Mouse (Mus musculus) limb, embryonic 11.5 days (tissue): Measurements from ENCODE around the gene Enpp5. TPM values are rescaled to one million over a fixed set of nuclear protein-coding genes. Genes with fewer than 3 reads are reported as not detected.

ENCODE experiments used
- ATAC-seq: fragments of 200-750 bp; cut with Nextera tagmentation; 2 replicates; pipeline ENCODE4 v1.8.0; 2017; ENCODE audit warnings: low read depth; ENCODE audit not compliant: insufficient number of reproducible peaks, low FRiP score, low TSS enrichment
- DNase-seq: peaks from one replicate; pipeline ENCODE4 v3.0.0-alpha.2; 2015; ENCODE audit warnings: low spot score
- H3K27ac ChIP-seq: fragments of 300-500 bp; sonication (generic); replicated peaks from 2 replicates; pipeline ENCODE4 v1.5.1; 2014; ENCODE audit warnings: low read depth, mild to moderate bottlenecking, low read length
- H3K27me3 ChIP-seq: fragments of 300-500 bp; sonication (generic); 2 replicates; pipeline ENCODE4 v1.6.1; 2014; ENCODE audit warnings: mild to moderate bottlenecking, low read length, mixed read lengths; ENCODE audit not compliant: control insufficient read depth, insufficient read depth
- H3K36me3 ChIP-seq: fragments of 300-500 bp; sonication (generic); 2 replicates; pipeline ENCODE4 v1.6.1; 2014; ENCODE audit warnings: mild to moderate bottlenecking, low read length, moderate library complexity, mixed read lengths; ENCODE audit not compliant: control insufficient read depth, insufficient read depth
- H3K4me1 ChIP-seq: fragments of 300-500 bp; sonication (generic); 2 replicates; pipeline ENCODE4 v1.6.1; 2014; ENCODE audit warnings: low read length, mixed read lengths; ENCODE audit not compliant: control insufficient read depth, insufficient read depth
- H3K4me2 ChIP-seq: fragments of 300-500 bp; sonication (generic); 2 replicates; pipeline ENCODE4 v1.6.1; 2014; ENCODE audit warnings: low read depth, mild to moderate bottlenecking, moderate library complexity; ENCODE audit not compliant: severe bottlenecking
- H3K4me3 ChIP-seq: fragments of 300-500 bp; sonication (generic); 2 replicates; pipeline ENCODE4 v1.5.1; 2014; ENCODE audit warnings: low read depth, low read length
- H3K9ac ChIP-seq: fragments of 300-500 bp; sonication (generic); 2 replicates; pipeline ENCODE4 v1.6.1; 2014; ENCODE audit warnings: mild to moderate bottlenecking, low read length
- H3K9me3 ChIP-seq: fragments of 300-500 bp; sonication (generic); 2 replicates; pipeline ENCODE4 v1.6.1; 2016; ENCODE audit warnings: low read length; ENCODE audit not compliant: control insufficient read depth
- WGBS: fragments of 180-500 bp; shearing (Covaris S2); extraction: QIAGEN DNeasy Blood & Tissue Kit; methylation state at CpG from one replicate; pipeline ENCODE4 v1.1.7; 2014; 5-methylcytosine and 5-hydroxymethylcytosine counted together
- polyA plus RNA-seq: library from polyadenylated mRNA; unstranded; fragments of >200 nt; fragmentation: Nextera tagmentation; extraction: Ambion mirVana; gene quantifications from 2 replicates; pipeline ENCODE4 v1.2.1, GENCODE M21; 2014

Gene Enpp5
- polyA plus RNA-seq, 1 experiment from 2014 or later = 7.1 TPM

- 83% methylated on average over 4 of the region's 4 CpGs for WGBS
- ATAC-seq = no peak
- Histone ChIP-seq H3K4me2 (no peak overlapping the region), H3K4me1 (no peaks in the 10 kb centered on the region), H3K9me3 (no peaks in the 10 kb centered on the region), H3K9ac (no peak overlapping the region), H3K27ac (no peak overlapping the region), H3K27me3 (no peaks in the 10 kb centered on the region), H3K4me3 (no peak overlapping the region), H3K36me3 (no peaks in the 10 kb centered on the region)
- no peak for DNase-seq
Observed at GRCm38 (mm10) chr17:44053427-44053826, 25.2 kb upstream of the Enpp5 start.

DNA sequence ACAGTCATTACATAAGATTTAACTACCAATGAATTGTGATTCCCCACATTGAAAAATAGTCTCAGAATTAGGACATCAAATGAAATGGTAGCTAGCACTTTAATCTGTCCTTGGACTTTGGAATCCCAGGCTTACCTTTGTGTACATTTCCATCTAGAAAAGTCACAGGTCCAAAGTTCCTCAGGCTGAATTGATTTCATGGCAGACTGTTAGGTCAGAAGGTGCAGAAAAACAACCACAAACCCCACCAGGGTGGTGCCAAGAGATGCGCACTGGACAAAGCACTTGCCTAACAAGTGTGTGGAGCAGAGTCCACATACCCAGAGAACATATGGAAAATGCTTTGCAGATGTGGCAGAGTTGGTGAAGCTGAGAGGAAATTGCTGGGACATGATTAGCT lies 21.5 kb upstream of the Enpp5 start:
- ATAC-seq = no peak
- WGBS = 93% methylated on average over 1 of the region's 1 CpGs
- H3K9me3 ChIP-seq = no peaks in the 10 kb centered on the region
- H3K9ac ChIP-seq = no peak overlapping the region
- H3K4me2 ChIP-seq = no peak overlapping the region
- no peak overlapping the region for H3K27ac ChIP-seq
- no peaks in the 10 kb centered on the region for H3K4me1 ChIP-seq
- no peak overlapping the region for H3K4me3 ChIP-seq
- no peaks in the 10 kb centered on the region for H3K27me3 ChIP-seq
- H3K36me3 ChIP-seq = no peaks in the 10 kb centered on the region
- no peak for DNase-seq

DNA sequence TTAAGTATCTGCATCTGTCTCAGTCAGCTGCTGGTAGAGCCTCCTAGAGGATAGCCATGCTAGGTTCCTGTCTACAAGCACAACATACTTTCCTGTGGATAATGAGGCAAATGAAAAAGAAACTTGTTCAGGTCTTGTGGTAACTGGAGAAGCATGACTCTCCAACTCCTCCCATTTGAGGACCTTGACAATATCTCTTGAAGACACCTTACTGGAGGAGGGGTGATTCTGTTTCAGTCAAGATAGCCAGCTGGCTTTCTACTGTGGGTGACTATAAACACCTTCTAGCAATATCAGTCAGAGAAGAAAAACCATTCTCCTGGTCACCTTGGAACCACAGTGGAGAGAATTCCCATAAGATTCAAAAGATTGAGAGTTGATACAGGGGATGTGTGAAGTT lies 20.5 kb upstream of the Enpp5 start:
- H3K27ac ChIP-seq = no peak overlapping the region
- H3K36me3 ChIP-seq = no peaks in the 10 kb centered on the region
- DNase-seq = no peak
- H3K4me2 ChIP-seq = no peak overlapping the region
- H3K4me1 ChIP-seq = no peaks in the 10 kb centered on the region
- no peaks in the 10 kb centered on the region for H3K9me3 ChIP-seq
- no peak for ATAC-seq
- H3K27me3 ChIP-seq = no peaks in the 10 kb centered on the region
- H3K4me3 ChIP-seq = no peak overlapping the region
- no peak overlapping the region for H3K9ac ChIP-seq

GRCm38 (mm10) chr17:44060781-44061180 lies 17.8 kb upstream of the Enpp5 start:
- DNase-seq (no peak), ATAC-seq (no peak)
- Histone ChIP-seq H3K4me3 (no peak overlapping the region), H3K27ac (no peak overlapping the region), H3K4me2 (no peak overlapping the region), H3K36me3 (no peaks in the 10 kb centered on the region), H3K9ac (no peak overlapping the region), H3K4me1 (no peaks in the 10 kb centered on the region), H3K9me3 (no peaks in the 10 kb centered on the region), H3K27me3 (no peaks in the 10 kb centered on the region)
- 88% methylated on average over 1 of the region's 1 CpGs for WGBS

- no peak overlapping the region for H3K4me3 ChIP-seq
- H3K27ac ChIP-seq = no peak overlapping the region
- DNase-seq (no peak), ATAC-seq (0 out of 2 replicates have a peak, but pooled peaks have one; percentile 26)
- H3K27me3 ChIP-seq = no peaks in the 10 kb centered on the region
- H3K9me3 ChIP-seq = no peaks in the 10 kb centered on the region
- H3K9ac ChIP-seq = no peak overlapping the region
- H3K4me1 ChIP-seq = no peaks in the 10 kb centered on the region
- 74% methylated on average over 5 of the region's 5 CpGs for WGBS
- H3K36me3 ChIP-seq = no peaks in the 10 kb centered on the region
- no peak overlapping the region for H3K4me2 ChIP-seq
Observed at GRCm38 (mm10) chr17:44061289-44061890, 17.2 kb upstream of the Enpp5 start.

DNA sequence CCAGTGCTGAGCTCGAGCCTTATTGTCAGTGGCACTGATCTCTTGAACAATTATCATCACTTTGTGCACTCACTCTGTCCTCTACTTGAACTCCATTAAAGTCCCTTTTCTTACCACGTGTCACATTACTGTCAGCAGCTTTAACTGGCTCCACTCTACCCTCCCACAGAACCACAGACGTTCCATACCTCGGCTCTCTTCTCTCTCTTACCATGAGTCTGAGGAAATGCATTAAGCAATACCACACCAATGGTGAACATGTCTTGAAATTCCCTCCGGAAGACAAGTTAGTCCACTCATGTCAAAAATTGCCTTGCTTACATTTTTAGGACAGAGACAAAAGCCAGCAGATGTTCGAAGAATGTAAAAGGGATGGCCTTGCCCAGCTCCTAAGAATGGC lies 9.7 kb upstream of the Enpp5 start:
- WGBS = 69% methylated on average over 6 of the region's 6 CpGs
- no peak for ATAC-seq

DNA sequence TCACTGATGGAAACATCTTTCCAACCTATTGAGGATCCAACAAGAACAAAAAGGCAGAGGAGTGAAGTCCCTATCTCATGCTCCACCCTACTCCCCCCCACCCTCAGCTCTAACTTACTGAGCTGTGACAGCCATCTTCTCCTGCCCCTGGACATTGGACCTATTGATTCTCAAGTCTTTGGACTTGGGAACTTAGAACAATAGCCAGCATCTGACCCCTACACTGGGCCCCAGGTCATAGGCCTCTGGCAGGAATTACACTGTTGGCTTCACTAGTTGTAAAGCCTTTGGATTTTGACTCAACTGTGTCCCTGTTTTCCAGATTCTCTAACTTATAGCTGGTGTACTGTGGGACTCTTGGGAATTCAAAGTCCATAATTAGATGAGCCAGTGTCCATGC lies 6.9 kb upstream of the Enpp5 start:
- Histone ChIP-seq H3K4me3 (no peak overlapping the region), H3K9me3 (no peaks in the 10 kb centered on the region), H3K27me3 (no peaks in the 10 kb centered on the region), H3K36me3 (no peaks in the 10 kb centered on the region), H3K4me2 (no peak overlapping the region), H3K4me1 (no peaks in the 10 kb centered on the region), H3K27ac (no peak overlapping the region), H3K9ac (no peak overlapping the region)
- ATAC-seq (no peak), DNase-seq (no peak)

More for the DNA sequence above, 9.7 kb upstream of the Enpp5 start:
- Histone ChIP-seq H3K36me3 (no peaks in the 10 kb centered on the region), H3K27ac (no peak overlapping the region), H3K4me2 (no peak overlapping the region), H3K27me3 (no peaks in the 10 kb centered on the region), H3K4me3 (no peak overlapping the region), H3K9ac (no peak overlapping the region), H3K4me1 (no peaks in the 10 kb centered on the region), H3K9me3 (no peaks in the 10 kb centered on the region)
- no peak for DNase-seq

DNA sequence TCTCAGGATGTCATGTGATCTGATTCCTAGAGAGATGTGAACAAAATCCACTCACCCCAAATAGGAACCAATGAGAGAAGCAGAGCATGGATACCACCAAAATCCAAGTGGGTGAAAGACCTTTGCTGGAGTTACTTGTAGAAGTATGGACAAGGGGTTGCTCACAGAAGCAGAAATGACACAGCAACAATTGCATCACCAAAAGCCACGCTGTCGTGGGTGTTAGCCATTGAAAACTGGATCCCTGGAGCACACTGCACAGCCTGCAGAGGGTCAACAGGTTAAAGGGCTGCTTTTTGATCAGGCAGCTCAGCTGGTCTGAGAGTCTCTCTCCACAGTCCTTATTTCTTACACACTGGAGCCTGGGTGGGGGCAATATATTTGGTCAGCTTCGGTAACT lies 3.0 kb upstream of the Enpp5 start:
- H3K4me3 ChIP-seq = no peak overlapping the region
- no peak overlapping the region for H3K9ac ChIP-seq
- no peak overlapping the region for H3K27ac ChIP-seq
- no peaks in the 10 kb centered on the region for H3K27me3 ChIP-seq
- no peak overlapping the region for H3K4me2 ChIP-seq
- DNase-seq (no peak), ATAC-seq (no peak)
- H3K9me3 ChIP-seq = no peaks in the 10 kb centered on the region
- H3K36me3 ChIP-seq = no peaks in the 10 kb centered on the region
- no peaks in the 10 kb centered on the region for H3K4me1 ChIP-seq
- WGBS = 80% methylated on average over 3 of the region's 3 CpGs

DNA sequence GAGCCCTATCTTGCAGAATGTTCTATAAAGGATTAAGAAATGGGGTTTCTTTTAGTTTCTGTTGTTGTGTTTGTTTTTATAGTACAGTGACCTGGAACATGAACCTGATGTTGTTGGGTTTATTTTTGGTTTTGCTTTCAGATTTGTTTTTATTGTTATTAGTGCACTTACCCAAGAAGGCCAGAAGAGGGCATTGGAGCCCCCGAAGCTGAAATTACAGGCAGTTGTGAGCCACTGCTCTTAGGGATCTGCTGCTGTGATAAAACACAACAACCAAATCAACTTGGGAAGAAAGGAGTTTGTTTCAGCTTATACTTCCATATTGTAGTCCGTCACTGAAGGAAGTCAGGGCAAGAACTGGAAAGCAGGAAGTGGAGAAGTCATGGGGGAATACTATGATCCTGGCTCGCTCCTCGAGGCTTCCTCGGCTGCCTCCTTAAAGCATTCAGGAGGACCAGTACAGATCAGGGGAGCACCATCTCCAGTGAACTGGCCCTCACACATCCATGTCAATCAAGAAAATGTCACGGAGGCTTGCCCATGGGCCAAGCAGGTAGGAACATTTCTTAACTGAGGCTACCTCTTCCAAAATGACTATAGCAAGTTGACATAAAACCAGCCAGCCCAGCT lies 2.4 kb upstream of the Enpp5 start:
- WGBS = 62% methylated on average over 6 of the region's 6 CpGs
- H3K9me3 ChIP-seq = no peaks in the 10 kb centered on the region
- no peak for ATAC-seq
- H3K4me2 ChIP-seq = no peak overlapping the region
- peak; percentile 32 for DNase-seq
- no peak overlapping the region for H3K9ac ChIP-seq
- H3K27me3 ChIP-seq = no peaks in the 10 kb centered on the region
- H3K27ac ChIP-seq = no peak overlapping the region
- no peaks in the 10 kb centered on the region for H3K36me3 ChIP-seq
- H3K4me3 ChIP-seq = no peak overlapping the region
- H3K4me1 ChIP-seq = no peaks in the 10 kb centered on the region
